Mouse (Mus musculus): ENCODE data around the gene Rin2.

The Rin2 gene

GRCm38 (mm10) chr2:145829231-145829630, 154.2 kb downstream of the Rin2 start:
- no peak for DNase-seq (ENCODE audit: low spot score in 2 of 2)

DNA sequence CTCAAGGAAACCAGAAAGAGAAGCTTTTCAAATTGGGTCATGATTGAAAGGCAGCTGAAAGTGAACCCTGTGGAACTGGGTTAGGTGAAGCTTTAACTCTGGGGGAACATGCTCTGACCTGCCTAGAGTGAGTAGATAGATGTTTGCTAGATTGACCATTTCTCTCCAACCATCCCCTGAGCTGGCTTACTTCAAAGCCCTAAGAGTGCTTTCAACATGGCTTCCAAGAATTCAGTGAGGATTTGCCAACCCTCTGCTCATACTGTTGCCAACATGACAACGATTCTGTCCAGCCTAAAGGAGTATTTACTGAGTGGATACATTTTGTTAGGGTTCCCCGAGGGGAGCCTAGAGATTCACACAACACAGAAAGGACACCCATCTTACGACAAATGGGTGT, 155.4 kb downstream of the Rin2 start:
- DNase-seq (ENCODE audit: low spot score in 2 of 2), result no peak

- DNase-seq (ENCODE audit: low spot score in 2 of 2), result peak; percentile 20 to 35
Measured at GRCm38 (mm10) chr2:145831949-145832835, 157.2 kb downstream of the Rin2 start.

DNA sequence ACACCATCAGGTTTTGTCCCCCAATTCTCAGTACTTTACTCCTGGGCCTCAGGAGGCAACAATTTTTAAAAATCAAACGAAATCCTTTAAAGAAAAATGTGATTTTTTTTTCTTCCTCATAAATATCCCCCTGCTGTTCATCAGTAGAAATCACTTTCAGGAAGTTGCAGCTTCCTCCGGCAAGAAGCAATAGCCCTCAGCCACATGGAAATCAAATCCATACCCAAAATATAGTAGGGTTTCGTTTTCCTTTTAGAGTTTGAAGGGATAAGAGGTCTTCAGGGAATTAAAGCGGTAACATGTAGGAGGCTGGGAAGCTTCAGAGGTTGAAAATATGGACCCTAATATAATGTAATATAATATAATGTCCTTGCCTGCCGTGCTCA, 157.8 kb downstream of the Rin2 start:
- DNase-seq (ENCODE audit: low spot score in 2 of 2), result no peak

GRCm38 (mm10) chr2:145833341-145833740, 158.3 kb downstream of the Rin2 start:
- no peak for DNase-seq (ENCODE audit: low spot score in 2 of 2)

- no peak for DNase-seq (ENCODE audit: low spot score in 2 of 2)
Measured at GRCm38 (mm10) chr2:145835920-145836319, 160.9 kb downstream of the Rin2 start.

GRCm38 (mm10) chr2:145838675-145839074, 163.7 kb downstream of the Rin2 start:
- no peak for DNase-seq (ENCODE audit: low spot score in 2 of 2)

GRCm38 (mm10) chr2:145839565-145840315, 164.7 kb downstream of the Rin2 start:
- DNase-seq (ENCODE audit: low spot score in 2 of 2), result no peak

DNA sequence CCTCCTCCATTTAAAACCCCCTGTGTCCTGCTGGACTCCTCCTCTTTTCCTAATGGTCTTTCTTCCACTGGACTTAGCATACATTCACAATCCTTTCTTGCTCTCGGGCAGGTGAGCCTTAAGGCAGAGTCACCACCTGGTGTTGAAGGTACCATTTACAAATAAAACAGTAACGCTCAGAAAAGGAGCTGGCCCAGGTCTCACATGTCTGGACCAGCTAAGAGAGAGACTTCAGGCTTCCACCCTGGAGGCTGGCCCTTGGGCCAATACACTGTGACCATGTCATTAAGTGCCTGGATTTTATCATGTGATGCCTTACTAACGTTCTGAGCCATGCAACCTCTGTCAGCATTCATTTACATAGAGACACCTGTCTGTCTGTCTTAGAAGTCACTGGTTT, 165.3 kb downstream of the Rin2 start:
- DNase-seq (ENCODE audit: low spot score in 2 of 2), result no peak

- DNase-seq (ENCODE audit: low spot score in 2 of 2), result no peak
Measured at GRCm38 (mm10) chr2:145840910-145841870, 166.2 kb downstream of the Rin2 start.

DNA sequence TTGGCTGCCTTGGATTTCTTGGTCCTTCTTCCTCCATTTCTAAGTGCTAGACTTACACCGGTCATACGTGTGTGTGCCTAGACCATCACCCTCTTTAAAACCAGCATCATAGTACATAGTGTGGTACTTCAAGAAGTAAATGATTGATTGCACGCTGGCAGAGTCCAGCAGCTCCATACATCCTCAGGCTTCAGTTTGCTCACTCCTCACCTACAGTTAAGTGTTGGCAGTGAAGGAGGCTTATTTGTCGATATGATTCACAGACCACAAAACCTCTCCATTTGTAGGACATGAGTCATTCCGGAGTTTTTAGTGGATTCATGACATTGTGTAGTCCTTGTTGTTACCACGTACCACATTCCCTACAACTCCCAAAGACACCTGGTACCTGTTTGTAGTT, 168.3 kb downstream of the Rin2 start:
- no peak for DNase-seq (ENCODE audit: low spot score in 2 of 2)

DNA sequence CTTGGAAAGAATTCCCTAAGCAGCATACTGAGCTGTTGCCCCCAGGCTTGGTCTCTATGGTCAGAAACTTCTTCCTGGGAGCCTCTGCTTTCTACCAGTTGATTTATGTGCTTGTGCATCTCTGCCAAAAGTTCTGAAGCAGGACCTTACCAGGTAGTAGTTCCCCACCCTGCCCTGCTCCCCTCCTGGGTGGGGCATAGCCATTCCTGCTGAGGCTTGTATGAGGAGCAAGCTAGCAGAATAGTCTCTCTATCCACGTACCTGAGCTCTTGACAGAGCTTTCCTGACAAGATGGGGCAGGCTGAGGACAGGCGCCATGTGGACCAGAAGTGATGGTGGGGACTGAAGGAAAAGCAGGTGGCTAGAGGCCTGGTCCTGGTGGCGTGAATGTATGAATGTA, 171.6 kb downstream of the Rin2 start:
- DNase-seq (ENCODE audit: low spot score in 2 of 2), result no peak

DNA sequence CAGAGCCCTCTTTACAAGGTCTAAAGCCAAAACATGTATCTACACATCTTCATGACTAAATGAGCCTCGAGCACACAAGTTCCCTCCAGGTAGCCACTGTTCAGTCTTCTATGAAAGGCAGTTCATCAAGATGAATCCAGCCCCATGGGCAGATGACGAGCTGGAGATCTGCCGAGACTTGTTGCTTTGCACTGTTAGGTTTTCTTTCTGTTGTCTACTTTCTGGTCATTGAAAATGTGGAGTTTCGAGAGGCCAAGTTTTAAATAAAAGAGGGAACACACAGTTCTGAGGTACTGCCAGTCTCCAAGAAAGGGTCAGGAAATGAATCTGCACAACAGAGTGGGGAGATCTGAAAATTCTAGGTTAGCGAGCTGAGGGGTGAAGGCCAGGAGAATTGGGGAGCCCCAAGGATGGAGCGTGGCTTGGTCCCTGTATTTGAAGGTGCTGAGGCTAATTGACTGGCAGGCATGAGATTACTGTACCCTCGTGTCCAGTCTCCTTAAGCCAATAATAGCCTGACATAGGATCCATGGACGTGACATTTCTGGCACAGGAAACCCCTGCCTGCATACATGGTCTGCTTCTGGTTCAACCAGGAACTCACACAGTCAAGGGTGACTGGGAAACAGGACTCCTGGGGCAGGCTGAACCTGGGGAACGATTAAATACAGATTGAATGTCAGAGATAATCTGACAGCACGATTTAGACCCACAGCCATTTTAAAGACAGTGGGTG, 174.3 kb downstream of the Rin2 start:
- DNase-seq (ENCODE audit: low spot score in 2 of 2), result no peak

- DNase-seq (ENCODE audit: low spot score in 2 of 2), result peak; percentile 50 to 58
Measured at GRCm38 (mm10) chr2:145850779-145851178, 175.8 kb downstream of the Rin2 start.

- DNase-seq (ENCODE audit: low spot score in 2 of 2), result no peak
Measured at GRCm38 (mm10) chr2:145855831-145856230, 180.8 kb downstream of the Rin2 start.

DNA sequence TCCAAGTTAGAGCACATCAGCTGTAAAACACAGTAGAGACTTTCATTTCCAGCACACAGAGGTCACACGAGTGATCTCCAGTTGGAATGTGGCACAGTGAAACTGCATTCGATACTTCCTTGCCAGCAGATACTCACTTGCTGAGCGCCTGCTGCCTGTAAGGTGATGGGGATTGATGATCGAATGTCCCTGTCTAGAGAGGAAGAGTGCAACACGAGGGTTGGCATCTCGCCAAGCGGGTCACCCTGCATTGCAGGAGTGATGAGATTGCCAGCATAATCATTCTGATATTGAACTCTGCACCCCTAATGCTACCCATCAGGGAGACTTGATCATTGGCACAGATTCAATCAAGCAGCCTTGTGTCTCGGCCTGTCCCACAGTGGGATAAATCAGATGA, 182.8 kb downstream of the Rin2 start:
- no peak for DNase-seq (ENCODE audit: low spot score in 2 of 2)

GRCm38 (mm10) chr2:145859442-145859931, 184.5 kb downstream of the Rin2 start:
- no peak for DNase-seq (ENCODE audit: low spot score in 2 of 2)

- peak; percentile 88 for DNase-seq (ENCODE audit: low spot score in 2 of 2)
Measured at GRCm38 (mm10) chr2:145859932-145860801, 185.2 kb downstream of the Rin2 start.

GRCm38 (mm10) chr2:145861193-145862123, 186.4 kb downstream of the Rin2 start:
- DNase-seq (ENCODE audit: low spot score in 2 of 2), result no peak
